Mouse (Mus musculus) forebrain, postnatal 0 days (tissue): ENCODE measurements around the gene Evl. TPM values are rescaled to one million over a fixed set of nuclear protein-coding genes. Genes with fewer than 3 reads are reported as not detected.

ENCODE experiments used
- ATAC-seq: fragments of 200-750 bp; cut with Nextera tagmentation; 2 replicates; pipeline ENCODE4 v1.8.0; 2017; ENCODE audit warnings: mild to moderate bottlenecking, moderate library complexity
- DNase-seq: peaks from one replicate; pipeline ENCODE4 v3.0.0-alpha.2; 2015
- H3K27ac ChIP-seq: fragments of 300-500 bp; sonication (generic); 2 replicates; pipeline ENCODE4 v1.5.1; 2014; ENCODE audit warnings: low read depth, mild to moderate bottlenecking, antibody characterized with exemption, low read length, moderate library complexity, mixed read lengths
- H3K27me3 ChIP-seq: fragments of 300-500 bp; sonication (generic); 2 replicates; pipeline ENCODE4 v1.6.1; 2014; ENCODE audit warnings: mild to moderate bottlenecking, low read length, mixed read lengths; ENCODE audit not compliant: insufficient read depth
- H3K36me3 ChIP-seq: fragments of 300-500 bp; sonication (generic); 2 replicates; pipeline ENCODE4 v1.6.1; 2014; ENCODE audit warnings: mild to moderate bottlenecking, moderate library complexity; ENCODE audit not compliant: insufficient read depth
- H3K4me1 ChIP-seq: fragments of 300-500 bp; sonication (generic); 2 replicates; pipeline ENCODE4 v1.6.1; 2014; ENCODE audit warnings: antibody characterized with exemption; ENCODE audit not compliant: insufficient read depth
- H3K4me2 ChIP-seq: fragments of 300-500 bp; sonication (generic); 2 replicates; pipeline ENCODE4 v1.6.1; 2014; ENCODE audit warnings: low read depth, mild to moderate bottlenecking, moderate library complexity
- H3K4me3 ChIP-seq: fragments of 300-500 bp; sonication (generic); 2 replicates; pipeline ENCODE4 v1.5.1; 2014; ENCODE audit warnings: low read depth, low read length, mixed read lengths
- H3K9ac ChIP-seq: fragments of 300-500 bp; sonication (generic); 2 replicates; pipeline ENCODE4 v1.6.1; 2014; ENCODE audit warnings: mild to moderate bottlenecking
- H3K9me3 ChIP-seq: fragments of 300-500 bp; sonication (generic); 2 replicates; pipeline ENCODE4 v1.6.1; 2016; ENCODE audit warnings: low read length
- CTCF ChIP-seq: sonication (generic); IDR thresholded peaks from 2 replicates; pipeline ENCODE4 v1.5.1; 2016; ENCODE audit warnings: antibody characterized with exemption, control low read depth, low read depth
- WGBS: fragments of 180-500 bp; shearing (Covaris S2); extraction: QIAGEN DNeasy Blood & Tissue Kit; methylation state at CpG from one replicate; pipeline ENCODE4 v1.1.7; 2014; 5-methylcytosine and 5-hydroxymethylcytosine counted together
- polyA plus RNA-seq: library from polyadenylated mRNA; unstranded; fragments of >200 nt; fragmentation: Nextera tagmentation; extraction: Ambion mirVana; gene quantifications from 2 replicates; pipeline ENCODE4 v1.2.1, GENCODE M21; 2015
- total RNA-seq: library from RNA; depleted of rRNA; stranded (reverse); fragments of >200 nt; gene quantifications from 2 replicates; pipeline ENCODE4 v1.2.3, GENCODE M21; 2014

Gene Evl
- total and polyA plus RNA-seq, 2 experiments from 2014 or later: 183 to 260 TPM

GRCm38 (mm10) chr12:108677116-108677515 lies 122.6 kb downstream of the Evl start:
- H3K4me2 ChIP-seq: no peak overlapping the region
- peaks cover 76% of the 10 kb centered on the region for H3K36me3 ChIP-seq
- 93% methylated on average over 5 of the region's 5 CpGs for WGBS

GRCm38 (mm10) chr12:108678366-108678765 lies 123.8 kb downstream of the Evl start:
- no peak overlapping the region for H3K4me2 ChIP-seq
- no peak for DNase-seq
- no peaks in the 10 kb centered on the region for H3K27me3 ChIP-seq
- TF ChIP-seq CTCF: no peak
- no peak overlapping the region for H3K27ac ChIP-seq
- peaks cover 86% of the 10 kb centered on the region for H3K36me3 ChIP-seq
- whole genome bisulfite sequencing: 89% methylated on average over 4 of the region's 4 CpGs
- no peaks in the 10 kb centered on the region for H3K9me3 ChIP-seq
- H3K4me1 ChIP-seq: no peaks in the 10 kb centered on the region
- ATAC-seq: no peak
- no peak overlapping the region for H3K9ac ChIP-seq
- H3K4me3 ChIP-seq: no peak overlapping the region

More at GRCm38 (mm10) chr12:108677116-108677515, 122.6 kb downstream of the Evl start:
- no peak overlapping the region for H3K9ac ChIP-seq
- no peaks in the 10 kb centered on the region for H3K27me3 ChIP-seq
- H3K27ac ChIP-seq: no peak overlapping the region
- no peak for ATAC-seq
- TF ChIP-seq CTCF: no peak
- H3K9me3 ChIP-seq: no peaks in the 10 kb centered on the region
- H3K4me3 ChIP-seq: no peak overlapping the region
- no peaks in the 10 kb centered on the region for H3K4me1 ChIP-seq
- no peak for DNase-seq

GRCm38 (mm10) chr12:108680861-108681260 lies 126.3 kb downstream of the Evl start:
- no peaks in the 10 kb centered on the region for H3K27me3 ChIP-seq
- H3K27ac ChIP-seq: no peak overlapping the region
- no peak overlapping the region for H3K9ac ChIP-seq
- DNase-seq (no peak), ATAC-seq (no peak)
- no peak overlapping the region for H3K4me2 ChIP-seq
- no peaks in the 10 kb centered on the region for H3K9me3 ChIP-seq
- H3K36me3 ChIP-seq: peaks cover 80% of the 10 kb centered on the region
- no peak for TF ChIP-seq CTCF
- 91% methylated on average over 8 of the region's 8 CpGs for WGBS
- H3K4me1 ChIP-seq: no peaks in the 10 kb centered on the region
- no peak overlapping the region for H3K4me3 ChIP-seq

GRCm38 (mm10) chr12:108682240-108683023 lies 127.9 kb downstream of the Evl start:
- ATAC-seq: no peak

GRCm38 (mm10) chr12:108686463-108686862 lies 131.9 kb downstream of the Evl start:
- H3K9me3 ChIP-seq: no peaks in the 10 kb centered on the region
- DNase-seq: no peak
- H3K4me2 ChIP-seq: no peak overlapping the region
- TF ChIP-seq CTCF: no peak
- H3K27ac ChIP-seq: no peak overlapping the region
- H3K27me3 ChIP-seq: no peaks in the 10 kb centered on the region
- no peak overlapping the region for H3K4me3 ChIP-seq
- peaks cover 59% of the 10 kb centered on the region for H3K36me3 ChIP-seq
- H3K9ac ChIP-seq: no peak overlapping the region
- 75% methylated on average over 6 of the region's 6 CpGs for WGBS
- peak; percentile 5; the same call in 1 of the 2 replicates for ATAC-seq
- H3K4me1 ChIP-seq: no peaks in the 10 kb centered on the region

More at GRCm38 (mm10) chr12:108682240-108683023, 127.9 kb downstream of the Evl start:
- no peak overlapping the region for H3K9ac ChIP-seq
- no peak for DNase-seq
- H3K27ac ChIP-seq: no peak overlapping the region
- TF ChIP-seq CTCF: no peak
- H3K36me3 ChIP-seq: peaks cover 78% of the 10 kb centered on the region
- H3K4me3 ChIP-seq: no peak overlapping the region
- H3K27me3 ChIP-seq: no peaks in the 10 kb centered on the region
- no peaks in the 10 kb centered on the region for H3K4me1 ChIP-seq
- WGBS: 87% methylated on average over 13 of the region's 13 CpGs
- no peak overlapping the region for H3K4me2 ChIP-seq
- H3K9me3 ChIP-seq: no peaks in the 10 kb centered on the region

- ATAC-seq: peak; percentile 14; the same call in 1 of the 2 replicates
- no peak for DNase-seq
Observed at GRCm38 (mm10) chr12:108686926-108687325, 132.4 kb downstream of the Evl start.

GRCm38 (mm10) chr12:108689167-108689566 lies 134.6 kb downstream of the Evl start:
- ATAC-seq: no peak

More at GRCm38 (mm10) chr12:108686926-108687325, 132.4 kb downstream of the Evl start:
- TF ChIP-seq CTCF: no peak; the same call in 1 of the 2 replicates
- no peak overlapping the region for H3K4me3 ChIP-seq
- H3K9me3 ChIP-seq: no peaks in the 10 kb centered on the region
- WGBS: 68% methylated on average over 6 of the region's 6 CpGs
- no peaks in the 10 kb centered on the region for H3K27me3 ChIP-seq
- no peak overlapping the region for H3K9ac ChIP-seq
- no peaks in the 10 kb centered on the region for H3K4me1 ChIP-seq
- no peak overlapping the region for H3K27ac ChIP-seq
- peaks cover 55% of the 10 kb centered on the region for H3K36me3 ChIP-seq
- no peak overlapping the region for H3K4me2 ChIP-seq

More at GRCm38 (mm10) chr12:108689167-108689566, 134.6 kb downstream of the Evl start:
- H3K4me2 ChIP-seq: no peak overlapping the region
- H3K36me3 ChIP-seq: peaks cover 32% of the 10 kb centered on the region
- H3K27ac ChIP-seq: no peak overlapping the region
- WGBS: 90% methylated on average over 9 of the region's 9 CpGs
- H3K27me3 ChIP-seq: no peaks in the 10 kb centered on the region
- no peaks in the 10 kb centered on the region for H3K4me1 ChIP-seq
- no peak for TF ChIP-seq CTCF
- H3K9ac ChIP-seq: no peak overlapping the region
- H3K9me3 ChIP-seq: no peaks in the 10 kb centered on the region
- no peak overlapping the region for H3K4me3 ChIP-seq
- no peak for DNase-seq
